Mouse (Mus musculus) erythroblast, embryonic 14.5 days (primary cell): Measurements from ENCODE around the gene Gatad2a. TPM values are rescaled to one million over a fixed set of nuclear protein-coding genes. Genes with fewer than 3 reads are reported as not detected.

ENCODE experiments used
- H3K27me3 ChIP-seq: 2 replicates; pipeline ENCODE4 v1.6.1; 2012; ENCODE audit warnings: inconsistent platforms; ENCODE audit not compliant: control insufficient read depth
- H3K36me3 ChIP-seq: 2 replicates; pipeline ENCODE4 v1.6.1; 2012; ENCODE audit warnings: mild to moderate bottlenecking, inconsistent platforms; ENCODE audit not compliant: control insufficient read depth
- H3K4me1 ChIP-seq: 2 replicates; pipeline ENCODE4 v1.6.1; 2012; ENCODE audit warnings: inconsistent platforms; ENCODE audit not compliant: control insufficient read depth
- H3K4me3 ChIP-seq: replicated peaks from 2 replicates; pipeline ENCODE3; 2012; ENCODE audit warnings: moderate library complexity, mild to moderate bottlenecking, inconsistent platforms
- H3K9me3 ChIP-seq: 2 replicates; pipeline ENCODE4 v1.6.1; 2012; ENCODE audit warnings: low read length, inconsistent platforms, mixed read lengths; ENCODE audit not compliant: control insufficient read depth
- GATA1 ChIP-seq: IDR thresholded peaks from 2 replicates; pipeline ENCODE4 v1.6.1; 2012; ENCODE audit warnings: low read length, inconsistent platforms, mixed read lengths
- TAL1 ChIP-seq: IDR thresholded peaks from 3 replicates; pipeline ENCODE4 v1.6.1; 2012; ENCODE audit warnings: low read length, inconsistent platforms, mixed read lengths
- polyA plus RNA-seq: library from polyadenylated mRNA; stranded (reverse); fragments of >175 nt; gene quantifications from 2 replicates; pipeline ENCODE4 v1.2.3, GENCODE M21; 2012

Gene Gatad2a
- polyA plus RNA-seq, 1 experiment: 5.9 TPM

GRCm38 (mm10) chr8:69888244-69888866 lies 107.8 kb downstream of the Gatad2a start:
- Histone ChIP-seq H3K9me3 (peaks cover 12% of the 10 kb centered on the region; the same call in 1 of the 2 replicates), H3K36me3 (peaks cover 12% of the 10 kb centered on the region), H3K27me3 (peaks cover 78% of the 10 kb centered on the region), H3K4me3 (no peak overlapping the region), H3K4me1 (peaks cover 9% of the 10 kb centered on the region)
- TF ChIP-seq GATA1: no peak
- TF ChIP-seq TAL1: no peak

- H3K4me1 ChIP-seq: peaks cover 10% of the 10 kb centered on the region
- no peak within 1 kb of the TSS for H3K4me3 ChIP-seq
- peaks cover 20% of the 10 kb centered on the region for H3K9me3 ChIP-seq
- TF ChIP-seq GATA1 (no peak), TAL1 (no peak)
- H3K36me3 ChIP-seq: peaks cover 4% of the 10 kb centered on the region
- H3K27me3 ChIP-seq: peaks cover 86% of the 10 kb centered on the region
Observed at GRCm38 (mm10) chr8:69887289-69888243, 108.6 kb downstream of the Gatad2a start, which contains the start of gene Cilp2. Gene Cilp2, minus strand, starts transcription at chr8:69887687.

GRCm38 (mm10) chr8:69884141-69884540 lies 112.0 kb downstream of the Gatad2a start:
- no peak overlapping the region for H3K4me3 ChIP-seq
- H3K36me3 ChIP-seq: no peaks in the 10 kb centered on the region
- peaks cover 19% of the 10 kb centered on the region for H3K4me1 ChIP-seq
- H3K27me3 ChIP-seq: peaks cover 100% of the 10 kb centered on the region
- H3K9me3 ChIP-seq: peaks cover 39% of the 10 kb centered on the region
- no peak for TF ChIP-seq GATA1
- TF ChIP-seq TAL1: no peak

GRCm38 (mm10) chr8:69882833-69883600 lies 113.2 kb downstream of the Gatad2a start:
- Histone ChIP-seq H3K4me1 (peaks cover 18% of the 10 kb centered on the region), H3K9me3 (peaks cover 33% of the 10 kb centered on the region), H3K27me3 (peaks cover 92% of the 10 kb centered on the region), H3K4me3 (no peak overlapping the region), H3K36me3 (no peaks in the 10 kb centered on the region)
- TF ChIP-seq GATA1 (no peak), TAL1 (no peak)

GRCm38 (mm10) chr8:69882021-69882756 lies 114.0 kb downstream of the Gatad2a start:
- H3K4me3 ChIP-seq: peak overlapping the region; percentile 31

GRCm38 (mm10) chr8:69881261-69881865 lies 114.8 kb downstream of the Gatad2a start:
- Histone ChIP-seq H3K4me3 (no peak overlapping the region), H3K36me3 (no peaks in the 10 kb centered on the region), H3K4me1 (peaks cover 15% of the 10 kb centered on the region), H3K27me3 (peaks cover 81% of the 10 kb centered on the region), H3K9me3 (peaks cover 29% of the 10 kb centered on the region)
- TF ChIP-seq GATA1: no peak
- no peak for TF ChIP-seq TAL1

More at GRCm38 (mm10) chr8:69882021-69882756, 114.0 kb downstream of the Gatad2a start:
- Histone ChIP-seq H3K36me3 (no peaks in the 10 kb centered on the region), H3K9me3 (peaks cover 29% of the 10 kb centered on the region), H3K27me3 (peaks cover 84% of the 10 kb centered on the region), H3K4me1 (peaks cover 16% of the 10 kb centered on the region)
- TF ChIP-seq TAL1: no peak
- no peak for TF ChIP-seq GATA1

GRCm38 (mm10) chr8:69880841-69881240 lies 115.3 kb downstream of the Gatad2a start:
- Histone ChIP-seq H3K27me3 (peaks cover 76% of the 10 kb centered on the region), H3K36me3 (no peaks in the 10 kb centered on the region), H3K4me1 (peaks cover 15% of the 10 kb centered on the region), H3K4me3 (no peak overlapping the region), H3K9me3 (peaks cover 29% of the 10 kb centered on the region)
- TF ChIP-seq TAL1 (no peak), GATA1 (no peak)

GRCm38 (mm10) chr8:69879678-69880077 lies 116.5 kb downstream of the Gatad2a start:
- no peak for TF ChIP-seq GATA1
- no peak for TF ChIP-seq TAL1
- H3K4me3 ChIP-seq: no peak overlapping the region
- H3K36me3 ChIP-seq: no peaks in the 10 kb centered on the region
- H3K9me3 ChIP-seq: peaks cover 29% of the 10 kb centered on the region
- H3K4me1 ChIP-seq: peaks cover 13% of the 10 kb centered on the region
- peaks cover 64% of the 10 kb centered on the region for H3K27me3 ChIP-seq
